Mouse (Mus musculus) lung, adult 2 months (tissue): ENCODE results near the gene Ddx5. TPM values are rescaled to one million over a fixed set of nuclear protein-coding genes. Genes with fewer than 3 reads are reported as not detected.

ENCODE experiments used
- DNase-seq: peaks from one replicate; pipeline ENCODE4 v3.0.0; 2022
- H3K4me1 ChIP-seq: fragments of 200-500 bp; 2 replicates; pipeline ENCODE4 v1.6.1; 2011; ENCODE audit warnings: low read length; ENCODE audit not compliant: control insufficient read depth, insufficient read depth
- H3K4me3 ChIP-seq: fragments of 200-500 bp; replicated peaks from 2 replicates; pipeline ENCODE3; 2011; ENCODE audit warnings: low read depth, mild to moderate bottlenecking, control low read depth, low read length; ENCODE audit errors: extremely low read depth
- CTCF ChIP-seq: fragments of 200-500 bp; IDR thresholded peaks from 2 replicates; pipeline ENCODE4 v1.5.1; 2011; ENCODE audit warnings: mild to moderate bottlenecking, low read length, control low read depth; ENCODE audit not compliant: insufficient read depth
- POLR2A ChIP-seq: fragments of 200-500 bp; IDR thresholded peaks from 2 replicates; pipeline ENCODE4 v1.6.1; 2011; ENCODE audit warnings: low read depth, mild to moderate bottlenecking, control low read depth, low read length, borderline replicate concordance; ENCODE audit errors: extremely low read depth
- WGBS: fragments of 180-500 bp; shearing (Covaris S2); methylation state at CpG from one replicate; pipeline ENCODE4 v1.1.7; 2018; 5-methylcytosine and 5-hydroxymethylcytosine counted together
- polyA plus RNA-seq: library from polyadenylated mRNA; depleted of rRNA; stranded (reverse); fragments of >200 nt; gene quantifications from 2 replicates; pipeline ENCODE4 v1.2.3, GENCODE M21; 2012

The Ddx5 gene
- polyA plus RNA-seq, 1 experiment, result 539 TPM

DNA sequence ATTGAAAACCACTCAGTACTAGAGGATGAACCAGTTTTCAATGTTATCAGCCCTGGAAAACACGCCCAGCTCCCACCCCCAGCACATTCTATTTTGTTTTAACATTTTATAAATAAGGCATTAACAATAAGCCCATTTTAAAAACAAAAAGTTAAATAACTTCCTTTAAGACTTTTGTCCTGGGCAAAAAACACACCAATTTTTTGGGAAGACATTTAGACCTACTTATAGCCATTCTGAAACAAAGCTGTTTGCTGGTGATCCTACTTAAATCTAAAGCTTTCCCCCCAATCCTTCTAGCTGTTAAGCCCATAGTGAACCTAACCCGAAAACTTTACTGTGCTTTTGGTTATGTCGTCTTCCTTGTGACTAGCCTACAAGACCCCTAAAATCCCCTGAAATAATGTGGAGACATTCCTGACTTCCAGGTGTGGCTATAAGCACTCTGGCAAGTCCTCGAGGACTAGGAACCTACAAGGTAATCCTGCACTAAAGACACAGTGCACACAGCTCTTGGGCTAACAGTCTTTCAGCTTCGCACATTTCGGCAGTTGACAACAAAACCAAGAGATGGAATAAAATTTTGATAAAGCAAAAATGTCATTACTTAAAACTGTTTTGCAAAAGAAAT is 8.3 kb downstream of the Ddx5 start:
- Histone ChIP-seq H3K4me1 (peaks cover 16% of the 10 kb centered on the region), H3K4me3 (no peak overlapping the region)
- DNase-seq, result no peak
- TF ChIP-seq POLR2A (no peak), CTCF (no peak)
- 66% methylated on average over 6 of the region's 6 CpGs for WGBS

DNA sequence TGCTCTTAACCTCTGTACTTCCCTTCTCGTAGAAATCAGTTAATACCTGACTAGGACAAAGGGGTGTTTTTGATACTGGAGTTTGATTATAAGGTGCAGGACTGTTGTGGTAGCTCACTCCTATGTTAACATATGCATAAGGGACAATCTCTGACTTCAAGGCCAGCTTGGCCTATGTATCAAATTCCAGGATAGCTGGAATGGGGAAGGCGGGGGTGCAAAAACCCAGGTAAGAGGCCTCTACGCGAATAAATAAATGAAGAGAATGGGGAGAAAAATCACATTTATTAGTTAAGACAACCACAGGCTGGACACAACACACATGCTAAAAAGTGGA is 8.9 kb downstream of the Ddx5 start:
- no peak for DNase-seq
- H3K4me3 ChIP-seq, result no peak overlapping the region

GRCm38 (mm10) chr11:106779388-106780088 is 9.4 kb downstream of the Ddx5 start, which contains the start of gene Polg2:
TSS of gene Polg2 (minus strand) at chr11:106779537.
- H3K4me3 ChIP-seq, result peak within 1 kb of the TSS; percentile 83
- TF ChIP-seq POLR2A (peak; percentile 97), CTCF (no peak)

More for the DNA sequence above, 8.9 kb downstream of the Ddx5 start:
- no peak for TF ChIP-seq POLR2A
- TF ChIP-seq CTCF, result no peak
- H3K4me1 ChIP-seq, result peaks cover 14% of the 10 kb centered on the region
- WGBS, result 66% methylated on average over 4 of the region's 4 CpGs

DNA sequence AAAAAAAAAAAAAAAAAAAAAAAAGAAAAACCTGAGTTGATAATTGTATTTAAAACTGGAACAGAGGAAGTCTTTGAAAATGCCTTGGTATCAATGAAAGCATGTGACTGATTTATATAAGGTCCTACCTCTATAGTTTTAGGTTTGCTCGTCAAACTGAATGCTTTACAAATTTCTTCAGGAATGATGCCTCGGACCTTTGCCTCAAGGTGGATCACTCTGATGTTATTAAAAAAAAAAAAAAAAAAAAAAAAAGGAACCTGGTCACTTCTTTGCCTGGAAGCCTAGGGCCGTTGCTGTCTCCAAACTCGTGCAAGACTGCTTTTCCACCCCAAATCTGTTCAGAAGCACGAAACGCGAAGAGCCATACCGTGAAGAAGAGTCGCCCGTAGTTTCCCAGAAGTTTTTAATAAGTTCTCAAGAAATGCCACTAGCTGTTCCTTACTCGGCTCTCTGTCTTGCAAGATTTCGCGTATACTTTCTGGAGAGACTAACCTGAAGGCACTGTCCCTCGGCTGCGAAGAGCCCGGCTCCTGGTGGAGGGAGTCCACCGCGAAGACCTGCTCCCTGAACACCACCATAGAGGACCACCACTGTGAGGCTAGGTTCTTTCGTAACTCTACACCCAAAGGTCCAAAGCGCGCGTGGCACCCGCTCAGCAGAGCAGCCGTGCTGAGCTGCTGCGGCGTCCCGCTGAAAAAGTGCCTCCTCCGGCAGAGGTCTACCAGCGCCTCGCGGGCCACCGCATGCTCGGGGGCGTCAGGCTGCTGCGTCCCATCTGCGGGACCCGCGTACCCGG is 10.2 kb downstream of the Ddx5 start:
- TF ChIP-seq CTCF, result no peak
- no peak for TF ChIP-seq POLR2A
- H3K4me1 ChIP-seq, result peaks cover 14% of the 10 kb centered on the region
- WGBS, result 2% methylated on average over 39 of the region's 39 CpGs
- peak overlapping the region; percentile 83 for H3K4me3 ChIP-seq
- no peak for DNase-seq

More at GRCm38 (mm10) chr11:106779388-106780088, 9.4 kb downstream of the Ddx5 start, which contains the start of gene Polg2:
- WGBS, result under 1% methylated on average over 30 of the region's 30 CpGs
- peak; percentile 91 for DNase-seq
- peaks cover 14% of the 10 kb centered on the region for H3K4me1 ChIP-seq

GRCm38 (mm10) chr11:106778132-106778531 is 10.9 kb downstream of the Ddx5 start:
- WGBS, result 86% methylated on average over 7 of the region's 7 CpGs
- TF ChIP-seq POLR2A, result no peak
- no peak for TF ChIP-seq CTCF
- no peak for DNase-seq
- Histone ChIP-seq H3K4me3 (no peak overlapping the region), H3K4me1 (peaks cover 10% of the 10 kb centered on the region)

DNA sequence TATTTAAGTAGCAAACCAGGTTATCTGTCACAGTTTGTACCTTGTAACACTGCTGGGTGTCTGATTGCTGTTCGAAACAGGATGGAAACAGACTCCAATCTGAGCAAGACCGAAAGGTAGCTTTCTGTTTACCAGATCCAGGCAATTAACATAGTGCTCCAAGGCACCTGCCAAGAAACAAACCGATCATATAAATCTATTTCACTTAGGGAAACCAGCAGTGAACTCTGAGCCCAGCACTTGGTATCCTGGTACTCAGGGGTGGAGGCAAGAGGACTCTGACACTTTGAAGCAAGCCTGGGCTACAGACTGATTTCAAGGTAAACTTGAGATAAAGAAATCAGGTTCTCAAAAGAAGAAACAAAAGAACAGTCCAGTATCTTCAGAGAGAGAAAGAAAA is 11.6 kb downstream of the Ddx5 start:
- WGBS, result 66% methylated on average over 3 of the region's 3 CpGs
- DNase-seq, result no peak

GRCm38 (mm10) chr11:106776960-106777359 is 12.0 kb downstream of the Ddx5 start:
- Histone ChIP-seq H3K4me3 (no peak overlapping the region), H3K4me1 (peaks cover 10% of the 10 kb centered on the region)
- WGBS, result 81% methylated on average over 4 of the region's 4 CpGs
- TF ChIP-seq CTCF (no peak), POLR2A (no peak)
- DNase-seq, result no peak

More for the DNA sequence above, 11.6 kb downstream of the Ddx5 start:
- H3K4me1 ChIP-seq, result peaks cover 10% of the 10 kb centered on the region
- TF ChIP-seq POLR2A, result no peak
- no peak for TF ChIP-seq CTCF
- no peak overlapping the region for H3K4me3 ChIP-seq

DNA sequence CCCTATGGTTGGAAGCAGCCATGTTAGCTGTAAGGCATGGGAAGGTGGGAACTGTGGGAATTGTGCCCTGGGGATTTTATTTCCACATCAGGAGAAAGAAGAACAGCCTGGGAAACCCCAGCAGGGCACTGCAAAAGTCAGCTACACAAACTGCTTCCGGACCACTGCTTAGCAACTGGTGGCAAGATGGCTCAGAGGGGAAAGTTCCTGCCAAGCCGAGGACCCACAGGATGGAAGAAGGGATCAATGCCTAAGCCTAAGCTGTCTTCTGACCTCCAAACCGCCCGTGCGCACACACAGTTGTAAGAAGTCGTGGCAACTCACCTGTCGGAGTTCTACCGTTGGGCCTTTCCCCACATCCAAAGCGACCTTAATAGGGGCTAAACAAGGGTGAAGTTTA is 15.9 kb downstream of the Ddx5 start:
- no peak for DNase-seq
- Histone ChIP-seq H3K4me3 (no peak overlapping the region), H3K4me1 (no peaks in the 10 kb centered on the region; the same call in 1 of the 2 replicates)
- TF ChIP-seq CTCF (no peak), POLR2A (no peak)
- 92% methylated on average over 9 of the region's 9 CpGs for WGBS

- TF ChIP-seq POLR2A (no peak), CTCF (peak; percentile 45)
- Histone ChIP-seq H3K4me1 (no peaks in the 10 kb centered on the region; the same call in 1 of the 2 replicates), H3K4me3 (no peak overlapping the region)
- DNase-seq, result no peak
- WGBS, result 95% methylated on average over 9 of the region's 9 CpGs
These were observed 18.6 kb downstream of the Ddx5 start for GRCm38 (mm10) chr11:106770195-106770974.
